Mouse (Mus musculus) effector memory CD4-positive, alpha-beta T cell, adult 7 months (primary cell): ENCODE data around the gene Rab4b. TPM values are rescaled to one million over a fixed set of nuclear protein-coding genes. Genes with fewer than 3 reads are reported as not detected.

Experiments used
- polyA plus RNA-seq: library from polyadenylated mRNA; unstranded; fragments of 100-300 nt; shearing (Covaris generic); gene quantifications from one replicate; pipeline ENCODE4 v1.2.1, GENCODE M21; 2017

The Rab4b gene
- polyA plus RNA-seq = 137 TPM

GRCm38 (mm10) chr7:27178324-27179216 lies at the start of gene Rab4b:
Rab4b (minus strand) TSS chr7:27178896.

GRCm38 (mm10) chr7:27228281-27228821 lies 49.7 kb upstream of the Rab4b start, which contains the start of gene Itpkc:
Itpkc (minus strand) TSS chr7:27228661.

GRCm38 (mm10) chr7:27195681-27196611 lies 17.2 kb upstream of the Rab4b start, which contains the start of the genes BC024978 and Snrpa:
BC024978 (plus strand) TSS chr7:27195781.
Snrpa (minus strand) TSS chr7:27196271.

GRCm38 (mm10) chr7:27180837-27181695 lies 2.4 kb upstream of the Rab4b start, which contains the start of the genes Gm21983 and Mia:
Gm21983 (minus strand) TSS chr7:27181086.
Mia (minus strand) TSS chr7:27181157.

GRCm38 (mm10) chr7:27166614-27167474 lies 11.9 kb downstream of the Rab4b start, which contains the start of gene Egln2:
Egln2 (minus strand) TSS chr7:27166802.

GRCm38 (mm10) chr7:27153205-27153764 lies 25.4 kb downstream of the Rab4b start, which contains the start of gene Cyp2t4:
Cyp2t4 (plus strand) TSS chr7:27153714.

GRCm38 (mm10) chr7:27119676-27120075 lies 59.0 kb downstream of the Rab4b start, which contains the start of gene Cyp2f2:
Cyp2f2 (plus strand) TSS chr7:27119909.

Other genes starting within 250 kb of the Rab4b start
- not detected for gene Cyp2a22, start 239.5 kb downstream of the Rab4b start, polyA plus RNA-seq
- 0.23 TPM for gene Cyp2a12, start 149.8 kb downstream of the Rab4b start, polyA plus RNA-seq
- gene Cyp2f2, start 59.0 kb downstream of the Rab4b start, polyA plus RNA-seq = not detected
- gene Cyp2t4, start 25.2 kb downstream of the Rab4b start, polyA plus RNA-seq = not detected
- gene Egln2, start 12.1 kb downstream of the Rab4b start, polyA plus RNA-seq = 63.9 TPM
- gene Gm21983, start 2.2 kb upstream of the Rab4b start, polyA plus RNA-seq = not detected
- gene Mia, start 2.3 kb upstream of the Rab4b start, polyA plus RNA-seq = not detected
- 3.5 TPM for gene BC024978, start 16.9 kb upstream of the Rab4b start, polyA plus RNA-seq
- 65.8 TPM for gene Snrpa, start 17.4 kb upstream of the Rab4b start, polyA plus RNA-seq
- gene Itpkc, start 49.8 kb upstream of the Rab4b start, polyA plus RNA-seq = 20.9 TPM
- 12.7 TPM for gene Coq8b, start 54.1 kb upstream of the Rab4b start, polyA plus RNA-seq
- 1.9 TPM for gene Numbl, start 79.5 kb upstream of the Rab4b start, polyA plus RNA-seq
- 1.3 TPM for gene Ltbp4, start 158.8 kb upstream of the Rab4b start, polyA plus RNA-seq
- gene Shkbp1, start 177.1 kb upstream of the Rab4b start, polyA plus RNA-seq = 70.3 TPM
- not detected for gene Gm20479, start 178.5 kb upstream of the Rab4b start, polyA plus RNA-seq